Mouse (Mus musculus): Measurements from ENCODE around the gene Filip1l. TPM values are rescaled to one million over a fixed set of nuclear protein-coding genes. Genes with fewer than 3 reads are reported as not detected.
A peak's percentile ranks its signal among the peaks of the same experiment; 100 is the strongest.

Gene Filip1l
- polyA plus RNA-seq, 1 experiment = 12.1 TPM

GRCm38 (mm10) chr16:57558258-57558657 lies 205.4 kb downstream of the Filip1l start:
- TF ChIP-seq TCF12 (IDR thresholded peaks at IDR 0.05; ENCODE audit: insufficient read depth, poor library complexity, severe bottlenecking) (no peak), MYOG (IDR thresholded peaks at IDR 0.05; ENCODE audit: control insufficient read depth in 1 of 3, insufficient read depth in 1 of 3, insufficient read length in 2 of 3, low read depth in 2 of 3) (no peak), POLR2AphosphoS2 (IDR thresholded peaks at IDR 0.05; ENCODE audit: insufficient read length, low read depth) (no peak)
- H3ac ChIP-seq (ENCODE audit: control insufficient read depth, insufficient read length) = no peak overlapping the region
- peaks cover 99% of the 10 kb centered on the region for H3K79me2 ChIP-seq (ENCODE audit: control insufficient read depth, insufficient read depth)
- no peak overlapping the region for H3K4me3 ChIP-seq
- H3K27me3 ChIP-seq (ENCODE audit: control insufficient read depth, insufficient read depth, insufficient read length) = no peaks in the 10 kb centered on the region
- no peak overlapping the region for H3K4me2 ChIP-seq (ENCODE audit: low read depth)
- H3K36me3 ChIP-seq (ENCODE audit: control insufficient read depth, insufficient read depth) = peaks cover 11% of the 10 kb centered on the region

DNA sequence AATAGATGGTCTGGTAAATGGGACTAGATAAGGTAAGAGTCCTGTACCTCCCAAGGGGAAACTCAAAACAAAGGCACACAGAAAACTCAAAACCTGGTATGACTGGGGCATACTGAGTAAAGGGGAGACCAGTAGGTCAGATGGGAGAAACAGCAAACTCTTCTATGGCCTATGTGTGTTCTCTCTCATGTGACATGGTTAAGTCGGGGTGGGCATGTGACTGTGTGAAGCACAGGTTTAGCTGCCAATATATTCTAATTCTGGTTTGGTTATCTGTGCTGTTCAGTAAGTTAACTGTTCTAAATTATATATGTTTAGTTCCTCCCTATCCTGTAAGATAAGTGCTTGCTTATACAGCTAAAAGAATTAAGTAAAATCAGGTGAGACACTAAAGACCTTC lies 207.3 kb downstream of the Filip1l start:
- H3K4me3 ChIP-seq = no peak overlapping the region
- no peaks in the 10 kb centered on the region for H3K27me3 ChIP-seq (ENCODE audit: control insufficient read depth, insufficient read depth, insufficient read length)
- no peak for TF ChIP-seq POLR2A (IDR thresholded peaks at IDR 0.05; ENCODE audit: insufficient read length, low read depth)
- TF ChIP-seq TCF12 (IDR thresholded peaks at IDR 0.05; ENCODE audit: insufficient read depth, poor library complexity, severe bottlenecking) = no peak
- no peak for TF ChIP-seq MYOG (IDR thresholded peaks at IDR 0.05; ENCODE audit: control insufficient read depth in 1 of 3, insufficient read depth in 1 of 3, insufficient read length in 2 of 3, low read depth in 2 of 3)
- TF ChIP-seq POLR2AphosphoS2 (IDR thresholded peaks at IDR 0.05; ENCODE audit: insufficient read length, low read depth) = no peak
- no peak for TF ChIP-seq SRF (IDR thresholded peaks at IDR 0.05; ENCODE audit: control insufficient read depth, insufficient read length, low read depth)
- TF ChIP-seq MAX (IDR thresholded peaks at IDR 0.05; ENCODE audit: low read depth) = no peak
- TF ChIP-seq USF1 (IDR thresholded peaks at IDR 0.05; ENCODE audit: low read depth) = no peak
- TF ChIP-seq E2F4 (IDR thresholded peaks at IDR 0.05; ENCODE audit: insufficient read depth) = no peak
- TF ChIP-seq REST (IDR thresholded peaks at IDR 0.05; ENCODE audit: insufficient read depth, insufficient read length) = no peak
- no peak for TF ChIP-seq MYOD1 (IDR thresholded peaks at IDR 0.05; ENCODE audit: control insufficient read depth in 1 of 3, insufficient read length in 2 of 3, low read depth in 2 of 3)
- no peak for TF ChIP-seq CEBPB (IDR thresholded peaks at IDR 0.05; ENCODE audit: insufficient read depth, poor library complexity, severe bottlenecking)
- H3K4me2 ChIP-seq (ENCODE audit: low read depth) = no peak overlapping the region
- H3K79me2 ChIP-seq (ENCODE audit: control insufficient read depth, insufficient read depth) = peaks cover 96% of the 10 kb centered on the region
- H3K36me3 ChIP-seq (ENCODE audit: control insufficient read depth, insufficient read depth) = peaks cover 3% of the 10 kb centered on the region
- H3ac ChIP-seq (ENCODE audit: control insufficient read depth, insufficient read length) = no peak overlapping the region

DNA sequence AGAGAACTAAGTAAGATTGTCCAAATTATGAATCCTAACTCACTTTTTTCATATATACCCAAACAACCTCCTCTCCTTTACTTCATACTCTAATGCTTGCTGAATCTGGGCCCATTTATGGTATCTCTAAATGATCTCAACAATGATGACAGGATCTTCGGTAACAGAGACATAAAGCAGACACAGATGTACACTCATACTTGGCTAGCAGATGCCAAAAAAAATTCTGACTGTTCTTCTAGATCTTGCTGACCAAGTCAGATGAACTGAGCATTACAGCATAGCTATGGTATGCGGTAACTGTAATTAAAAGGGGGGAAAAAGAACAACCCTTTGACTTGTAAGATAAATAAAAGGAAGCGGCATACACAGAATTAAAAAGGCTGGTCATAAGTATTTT lies 210.6 kb downstream of the Filip1l start:
- peak overlapping the region; percentile 13 for H3K4me2 ChIP-seq (ENCODE audit: low read depth)
- H3K27me3 ChIP-seq (ENCODE audit: control insufficient read depth, insufficient read depth, insufficient read length) = no peaks in the 10 kb centered on the region
- peaks cover 3% of the 10 kb centered on the region for H3K36me3 ChIP-seq (ENCODE audit: control insufficient read depth, insufficient read depth)
- TF ChIP-seq CEBPB (IDR thresholded peaks at IDR 0.05; ENCODE audit: insufficient read depth, poor library complexity, severe bottlenecking) (0 out of 2 replicates have a peak, but pooled peaks have one; percentile 11), MAX (IDR thresholded peaks at IDR 0.05; ENCODE audit: low read depth) (no peak)
- no peak overlapping the region for H3ac ChIP-seq (ENCODE audit: control insufficient read depth, insufficient read length)
- peaks cover 89% of the 10 kb centered on the region for H3K79me2 ChIP-seq (ENCODE audit: control insufficient read depth, insufficient read depth)
- H3K4me3 ChIP-seq = no peak overlapping the region

- Histone ChIP-seq H3K4me2 (ENCODE audit: low read depth) (no peak overlapping the region), H3K79me2 (ENCODE audit: control insufficient read depth, insufficient read depth) (peaks cover 90% of the 10 kb centered on the region), H3K27me3 (ENCODE audit: control insufficient read depth, insufficient read depth, insufficient read length) (no peaks in the 10 kb centered on the region), H3K36me3 (ENCODE audit: control insufficient read depth, insufficient read depth) (peaks cover 7% of the 10 kb centered on the region), H3ac (ENCODE audit: control insufficient read depth, insufficient read length) (no peak overlapping the region), H3K4me3 (no peak overlapping the region)
- TF ChIP-seq MYOG (IDR thresholded peaks at IDR 0.05; ENCODE audit: control insufficient read depth in 1 of 3, insufficient read depth in 1 of 3, insufficient read length in 2 of 3, low read depth in 2 of 3) = no peak
- no peak for TF ChIP-seq USF1 (IDR thresholded peaks at IDR 0.05; ENCODE audit: low read depth)
- TF ChIP-seq TCF3 (IDR thresholded peaks at IDR 0.05; ENCODE audit: insufficient read length, low read depth) = no peak
- no peak for TF ChIP-seq REST (IDR thresholded peaks at IDR 0.05; ENCODE audit: insufficient read depth, insufficient read length)
- no peak for TF ChIP-seq POLR2AphosphoS2 (IDR thresholded peaks at IDR 0.05; ENCODE audit: insufficient read length, low read depth)
- no peak for TF ChIP-seq E2F4 (IDR thresholded peaks at IDR 0.05; ENCODE audit: insufficient read depth)
- no peak for TF ChIP-seq MYOD1 (IDR thresholded peaks at IDR 0.05; ENCODE audit: control insufficient read depth in 1 of 3, insufficient read length in 2 of 3, low read depth in 2 of 3)
- no peak for TF ChIP-seq TCF12 (IDR thresholded peaks at IDR 0.05; ENCODE audit: insufficient read depth, poor library complexity, severe bottlenecking)
- no peak for TF ChIP-seq MAX (IDR thresholded peaks at IDR 0.05; ENCODE audit: low read depth)
- no peak for TF ChIP-seq POLR2A (IDR thresholded peaks at IDR 0.05; ENCODE audit: insufficient read length, low read depth)
These were observed 211.9 kb downstream of the Filip1l start for GRCm38 (mm10) chr16:57564807-57565206.

- H3K79me2 ChIP-seq (ENCODE audit: control insufficient read depth, insufficient read depth) = peaks cover 90% of the 10 kb centered on the region
- H3K4me3 ChIP-seq = no peak overlapping the region
- H3K36me3 ChIP-seq (ENCODE audit: control insufficient read depth, insufficient read depth) = peaks cover 20% of the 10 kb centered on the region
- no peak overlapping the region for H3K4me2 ChIP-seq (ENCODE audit: low read depth)
- no peak overlapping the region for H3ac ChIP-seq (ENCODE audit: control insufficient read depth, insufficient read length)
- H3K27me3 ChIP-seq (ENCODE audit: control insufficient read depth, insufficient read depth, insufficient read length) = no peaks in the 10 kb centered on the region
- TF ChIP-seq TCF12 (IDR thresholded peaks at IDR 0.05; ENCODE audit: insufficient read depth, poor library complexity, severe bottlenecking) (no peak), SRF (IDR thresholded peaks at IDR 0.05; ENCODE audit: control insufficient read depth, insufficient read length, low read depth) (no peak)
These were observed 213.3 kb downstream of the Filip1l start for GRCm38 (mm10) chr16:57566215-57566614.
